8 mouse cellular contexts compared by ENCODE assay signal in the genomic region with DNA sequence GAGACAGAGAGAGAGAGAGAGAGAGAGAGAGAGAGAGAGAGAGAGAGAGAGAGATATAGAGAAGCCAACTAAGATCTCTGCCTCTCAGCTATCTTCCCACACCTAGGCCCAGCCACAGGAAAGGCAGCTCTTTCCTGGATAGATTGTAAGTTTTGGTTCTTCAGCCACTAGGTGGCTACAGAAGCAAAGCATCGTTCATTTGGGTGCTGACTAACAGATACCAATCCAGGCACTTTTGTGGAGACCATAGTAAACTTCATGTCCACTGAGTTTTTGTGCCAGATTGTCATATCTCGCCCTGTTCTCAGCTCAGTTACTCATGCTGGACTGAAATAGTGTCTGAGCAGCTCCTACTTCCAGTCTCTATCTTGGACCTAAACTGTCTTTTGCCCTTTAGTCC. TPM values are rescaled to one million over a fixed set of nuclear protein-coding genes. Genes with fewer than 3 reads are reported as not detected.
DNase-seq lines count a peak whose midpoint lies in the region; ATAC-seq and TF ChIP-seq lines count a peak whose summit lies in the region.

No protein-coding gene starts in this region.

- no peak overlapping the region for H3K4me2 ChIP-seq in limb, embryonic 14.5 days (replicated peaks; ENCODE audit: low read depth, low read length, severe bottlenecking)

- H3K9me3 ChIP-seq in limb, embryonic 14.5 days (ENCODE audit: control insufficient read depth, low read length): no peaks in the 10 kb centered on the region
- H3K9me3 ChIP-seq in limb, embryonic 10.5 days (replicated peaks): no peaks in the 10 kb centered on the region

- WGBS in limb, embryonic 14.5 days: 39% methylated on average over 2 of the region's 2 CpGs
- WGBS in limb, embryonic 10.5 days: 40% methylated on average over 2 of the region's 2 CpGs

- H3K4me1 ChIP-seq in limb, embryonic 14.5 days (ENCODE audit: control insufficient read depth, insufficient read depth, low read length): no peaks in the 10 kb centered on the region
- H3K4me1 ChIP-seq in limb, embryonic 10.5 days: no peaks in the 10 kb centered on the region

- no peak for TF ChIP-seq POLR2A in limb, embryonic 14.5 days (IDR thresholded peaks at IDR 0.05; ENCODE audit: borderline replicate concordance, extremely low read depth, insufficient read depth, insufficient read length)

- H3K36me3 ChIP-seq in limb, embryonic 14.5 days (ENCODE audit: control insufficient read depth, insufficient read depth, low read length): peaks cover 53% of the 10 kb centered on the region
- H3K36me3 ChIP-seq in limb, embryonic 10.5 days: peaks cover 58% of the 10 kb centered on the region

- no peak overlapping the region for H3K9ac ChIP-seq in limb, embryonic 14.5 days (ENCODE audit: low read depth, low read length, severe bottlenecking)

- H3K27ac ChIP-seq in limb, embryonic 14.5 days (replicated peaks; ENCODE audit: low read depth, low read length): no peak overlapping the region
- H3K27ac ChIP-seq in limb, embryonic 10.5 days: no peak overlapping the region

- peak; percentile 56 for DNase-seq in adrenal gland, adult 2 months
- DNase-seq in adrenal gland, adult 8-10 months: no peak
- DNase-seq in limb, embryonic 14.5 days (ENCODE audit: low spot score): peak; percentile 79
- no peak for DNase-seq in limb, embryonic 10.5 days (ENCODE audit: low spot score)
- DNase-seq in brain, adult 2 months (ENCODE audit: low read depth, low spot score): peak; percentile 79
- DNase-seq in lung, postnatal 10 days: peak; percentile 62
- DNase-seq in ovary, postnatal 10 days (ENCODE audit: low spot score): no peak

- peak; percentile 65; the same call in 1 of the 2 replicates for ATAC-seq in limb, embryonic 14.5 days (ENCODE audit: low FRiP score, low read depth)
- peak; percentile 69 to 70; a peak in 3 of 4 replicates for ATAC-seq in hematopoietic stem cell, adult 5-6 weeks (replicated peaks in 1 of 2; ENCODE audit: insufficient read depth in 1 of 2, low FRiP score in 2 of 2, low TSS enrichment in 1 of 2, low read depth in 1 of 2, poor library complexity in 2 of 2, severe bottlenecking in 2 of 2)

- H3K27me3 ChIP-seq in limb, embryonic 14.5 days (ENCODE audit: control insufficient read depth, insufficient read depth, low read length): no peaks in the 10 kb centered on the region
- H3K27me3 ChIP-seq in limb, embryonic 10.5 days (ENCODE audit: low read depth, poor library complexity, severe bottlenecking): no peaks in the 10 kb centered on the region

- no peak overlapping the region for H3K4me3 ChIP-seq in limb, embryonic 14.5 days (replicated peaks; ENCODE audit: low read length)
- H3K4me3 ChIP-seq in limb, embryonic 10.5 days: no peak overlapping the region

RNA-seq across cellular contexts. Expression of gene Cdip1, which starts 26.8 kb away (rescaled TPM):
- total RNA-seq in adrenal gland, adult 2 months (2021): 100 to 1,000 TPM; 105 to 130 TPM
- polyA plus RNA-seq in adrenal gland, adult 2 months (2012; rRNA removed): 400 and 500 TPM in 2 replicates
- 100 to 1,000 TPM; 120 to 148 (median 143) TPM for total RNA-seq in adrenal gland, adult 8-10 months (2022)
- polyA plus RNA-seq in limb, embryonic 14.5 days (2012; rRNA removed): 84.8 and 110 TPM in 2 replicates
- 80.8 and 81.2 TPM in 2 replicates for polyA plus RNA-seq in limb, embryonic 14.5 days (2014; fragmentation: Nextera tagmentation; extraction: Ambion mirVana)
- polyA plus RNA-seq in limb, embryonic 10.5 days (2016; fragmentation: Nextera tagmentation; extraction: Ambion mirVana): 112 TPM in 2 replicates
- 15.6 and 19.4 TPM in 2 replicates for total RNA-seq in hematopoietic stem cell, adult 5-6 weeks (2017)

RNA-seq across cellular contexts. Expression of gene Hmox2, which starts 37.1 kb away (rescaled TPM):
- total RNA-seq in adrenal gland, adult 2 months (2021): 10 to 100 TPM; 87.1 to 92.8 TPM
- 21.3 and 30.2 TPM in 2 replicates for polyA plus RNA-seq in adrenal gland, adult 2 months (2012; rRNA removed)
- 100 to 1,000 TPM in 1 of 4 experiments, 10 to 100 TPM in 3; 89.6 to 120 (median 94.1) TPM for total RNA-seq in adrenal gland, adult 8-10 months (2022)
- 56.0 and 63.1 TPM in 2 replicates for polyA plus RNA-seq in limb, embryonic 14.5 days (2012; rRNA removed)
- 96.6 and 106 TPM in 2 replicates for polyA plus RNA-seq in limb, embryonic 14.5 days (2014; fragmentation: Nextera tagmentation; extraction: Ambion mirVana)
- polyA plus RNA-seq in limb, embryonic 10.5 days (2016; fragmentation: Nextera tagmentation; extraction: Ambion mirVana): 93.7 and 101 TPM in 2 replicates
- total RNA-seq in hematopoietic stem cell, adult 5-6 weeks (2017): 104 and 109 TPM in 2 replicates

RNA-seq across cellular contexts. Expression of gene Nmral1, which starts 44.1 kb away (rescaled TPM):
- 1 to 10 TPM; 2.9 to 5.2 TPM for total RNA-seq in adrenal gland, adult 2 months (2021)
- 2.4 and 2.5 TPM in 2 replicates for polyA plus RNA-seq in adrenal gland, adult 2 months (2012; rRNA removed)
- 1 to 10 TPM; 2.3 to 9.0 (median 4.8) TPM for total RNA-seq in adrenal gland, adult 8-10 months (2022)
- polyA plus RNA-seq in limb, embryonic 14.5 days (2012; rRNA removed): 64.3 and 71.5 TPM in 2 replicates
- 70.9 and 82.0 TPM in 2 replicates for polyA plus RNA-seq in limb, embryonic 14.5 days (2014; fragmentation: Nextera tagmentation; extraction: Ambion mirVana)
- 264 and 277 TPM in 2 replicates for polyA plus RNA-seq in limb, embryonic 10.5 days (2016; fragmentation: Nextera tagmentation; extraction: Ambion mirVana)
- total RNA-seq in hematopoietic stem cell, adult 5-6 weeks (2017): 56.7 and 84.0 TPM in 2 replicates

Comparison
In these comparisons a context has a peak if more than half of its experiments do, and no peak if none do; other contexts are left out.
1. DNase-seq: peak in adrenal gland, adult 2 months (single experiment), limb, embryonic 14.5 days (single experiment), brain, adult 2 months (single experiment) and lung, postnatal 10 days (single experiment); none in adrenal gland, adult 8-10 months (single experiment), limb, embryonic 10.5 days (single experiment) and ovary, postnatal 10 days (single experiment).